Mouse (Mus musculus) left cerebral cortex, postnatal 4 days (tissue): ENCODE results near the gene Hoxb2. TPM values are rescaled to one million over a fixed set of nuclear protein-coding genes. Genes with fewer than 3 reads are reported as not detected.

Experiments used
- DNase-seq: peaks from one replicate; pipeline ENCODE4 v3.0.0-alpha.2; 2022
- intact Hi-C: fragments of 180-260 bp; cut with DNase I; formaldehyde crosslinking; loops from one replicate; pipeline ENCODE4 v1.15.1; 2025
- total RNA-seq, 2 experiments: library from RNA; stranded (reverse); gene quantifications; 2 replicates each; pipeline ENCODE4 v1.2.3; 2021

The Hoxb2 gene
- total RNA-seq, 2 experiments from 2014 or later: not detected

GRCm38 (mm10) chr11:96348141-96348928, 2.0 kb upstream of the Hoxb2 start:
- intact Hi-C loops: no loop called here
- no peak for DNase-seq

GRCm38 (mm10) chr11:96348988-96349387, 1.3 kb upstream of the Hoxb2 start:
- no peak for DNase-seq
- intact Hi-C loops: no loop called here

GRCm38 (mm10) chr11:96349491-96350340, 609 bp upstream of the Hoxb2 start:
- DNase-seq: no peak
- intact Hi-C loops: no loop called here

DNA sequence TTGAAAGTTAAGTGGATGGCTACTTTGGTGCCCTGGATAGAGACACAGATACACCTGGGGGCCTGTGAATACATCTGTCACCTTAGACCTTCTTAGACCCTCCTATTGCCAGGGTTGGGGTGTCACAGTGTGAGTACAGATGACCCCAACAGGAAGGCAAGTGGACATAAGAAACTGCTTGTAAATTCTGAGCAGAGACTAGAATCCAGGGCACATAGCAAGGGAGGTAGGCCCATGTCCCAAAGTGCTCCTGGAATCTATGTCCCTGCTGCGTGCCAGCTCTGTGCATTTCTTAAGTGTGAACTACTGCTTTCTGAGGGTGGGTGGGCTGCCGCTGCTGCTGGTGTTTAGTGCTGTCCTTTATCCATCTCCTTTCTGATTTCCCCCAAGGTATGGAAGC, 466 bp downstream of the Hoxb2 start:
- no peak for DNase-seq
- intact Hi-C loops: no loop called here

- intact Hi-C loops: no loop called here
- no peak for DNase-seq
These were observed 987 bp downstream of the Hoxb2 start for GRCm38 (mm10) chr11:96351312-96351711.

DNA sequence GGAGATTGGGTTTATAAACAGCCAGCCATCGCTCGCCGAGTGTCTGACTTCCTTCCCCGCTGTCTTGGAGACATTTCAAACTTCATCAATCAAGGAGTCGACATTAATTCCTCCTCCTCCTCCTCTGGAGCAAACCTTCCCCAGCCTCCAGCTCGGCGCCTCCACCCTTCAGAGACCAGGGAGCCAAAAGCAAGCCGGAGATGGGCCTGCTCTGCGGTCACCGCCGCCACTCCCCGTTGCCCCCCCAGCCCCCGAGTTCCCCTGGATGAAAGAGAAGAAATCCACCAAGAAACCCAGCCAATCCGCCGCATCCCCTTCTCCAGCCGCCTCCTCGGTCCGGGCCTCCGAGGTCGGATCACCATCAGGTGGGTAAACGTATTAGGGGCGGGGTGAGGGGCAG, 1.5 kb downstream of the Hoxb2 start:
- intact Hi-C loops: no loop called here
- no peak for DNase-seq

GRCm38 (mm10) chr11:96352691-96353521, 2.6 kb downstream of the Hoxb2 start:
- intact Hi-C loops: no loop called here
- DNase-seq: no peak

DNA sequence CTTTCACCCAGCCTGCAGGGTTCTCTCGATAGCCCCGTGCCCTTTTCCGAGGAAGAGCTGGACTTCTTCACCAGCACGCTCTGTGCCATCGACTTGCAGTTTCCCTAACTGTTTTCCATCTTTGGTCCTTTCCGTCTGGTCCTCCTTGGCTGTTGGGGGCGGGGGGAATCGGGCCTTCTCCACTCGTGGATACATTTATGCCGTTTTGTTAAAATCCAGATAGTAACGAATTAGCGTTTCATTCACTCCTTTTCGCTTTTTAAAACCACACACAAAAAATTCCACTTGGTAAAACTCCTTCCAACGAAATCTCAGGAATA, 3.2 kb downstream of the Hoxb2 start:
- intact Hi-C loops: no loop called here
- DNase-seq: no peak

GRCm38 (mm10) chr11:96353939-96354338, 3.6 kb downstream of the Hoxb2 start:
- intact Hi-C loops: no loop called here
- no peak for DNase-seq

GRCm38 (mm10) chr11:96354376-96354775, 4.1 kb downstream of the Hoxb2 start:
- no peak for DNase-seq
- intact Hi-C loops: no loop called here

GRCm38 (mm10) chr11:96354801-96355311, 4.5 kb downstream of the Hoxb2 start:
- intact Hi-C loops: no loop called here
- DNase-seq: no peak

DNA sequence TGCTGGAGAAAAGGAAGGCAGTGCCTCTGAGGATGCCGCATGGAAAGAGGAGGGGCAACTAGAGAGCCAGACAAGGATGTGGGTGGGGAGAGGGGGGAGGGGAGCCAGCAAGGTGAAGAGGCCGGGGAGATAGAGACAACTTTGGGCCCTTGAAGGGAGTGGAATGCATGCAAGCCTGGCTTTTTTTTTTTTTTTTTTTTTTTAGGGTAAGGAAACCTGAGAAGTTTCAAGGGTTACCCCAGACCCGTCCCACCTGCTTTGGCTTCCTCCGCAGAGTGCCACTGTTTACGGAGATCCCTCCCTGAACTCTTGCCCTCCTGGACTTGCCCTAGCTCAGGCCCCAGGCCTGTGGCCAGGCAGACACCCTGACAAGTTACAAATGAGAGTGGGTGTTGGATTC, 13.5 kb downstream of the Hoxb2 start:
- DNase-seq: no peak
- intact Hi-C loops: no loop called here

DNA sequence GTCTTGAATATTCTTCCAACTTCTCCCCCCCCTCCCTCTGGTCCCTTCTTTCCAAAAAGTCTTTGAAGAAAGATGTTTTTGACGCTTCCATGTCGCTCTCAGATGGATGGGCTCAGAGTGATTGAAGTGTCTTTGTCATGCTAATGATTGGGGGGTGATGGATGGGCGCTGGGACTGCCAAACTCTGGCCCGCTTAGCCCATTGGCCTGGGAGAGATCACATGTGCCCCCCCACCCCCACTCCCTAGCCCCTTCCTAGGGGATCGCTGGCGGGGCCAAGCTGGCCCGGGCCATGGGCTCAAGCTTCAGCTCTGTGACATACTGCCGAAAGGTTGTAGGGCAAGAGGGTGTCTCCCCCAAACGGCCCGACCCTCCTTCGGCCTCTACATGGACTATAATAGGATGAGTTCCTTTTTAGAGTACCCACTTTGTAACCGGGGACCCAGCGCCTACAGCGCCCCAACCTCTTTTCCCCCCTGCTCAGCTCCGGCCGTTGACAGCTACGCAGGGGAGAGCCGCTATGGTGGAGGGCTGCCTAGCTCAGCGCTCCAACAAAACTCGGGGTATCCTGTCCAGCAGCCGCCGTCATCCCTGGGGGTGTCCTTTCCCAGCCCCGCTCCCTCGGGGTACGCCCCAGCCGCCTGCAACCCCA, 15.2 kb downstream of the Hoxb2 start, which contains the start of gene Hoxb1:
TSS of gene Hoxb1 (plus strand) at position 312 of the 651 bp plus-strand sequence.
- intact Hi-C loops: no loop called here
- DNase-seq: no peak

- no peak for DNase-seq
- intact Hi-C loops: no loop called here
These were observed 16.0 kb downstream of the Hoxb2 start for GRCm38 (mm10) chr11:96366092-96367041.

DNA sequence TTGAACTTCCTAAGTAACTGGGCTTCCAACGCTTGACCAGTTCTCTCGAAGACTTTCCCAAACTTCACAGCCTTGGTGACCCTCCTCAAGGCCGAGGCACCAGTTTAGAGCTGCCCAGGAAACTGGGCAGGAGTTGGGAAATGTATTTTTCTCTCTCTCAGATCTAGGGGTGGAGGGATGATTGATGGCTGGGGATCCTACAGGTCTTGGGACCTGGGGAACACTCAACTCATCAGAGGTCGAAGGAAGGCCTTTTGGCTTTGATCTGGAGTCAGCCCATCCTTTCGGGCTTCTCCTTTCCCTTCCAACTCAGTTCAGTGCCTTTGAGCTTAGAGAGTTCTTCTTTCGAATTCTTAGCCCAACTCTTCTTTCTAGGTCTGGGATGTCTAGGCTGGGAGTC, 16.8 kb downstream of the Hoxb2 start:
- no peak for DNase-seq
- intact Hi-C loops: no loop called here

GRCm38 (mm10) chr11:96368686-96369085, 18.4 kb downstream of the Hoxb2 start:
- intact Hi-C loops: no loop called here
- no peak for DNase-seq

- DNase-seq: no peak
- intact Hi-C loops: no loop called here
These were observed 18.8 kb downstream of the Hoxb2 start for GRCm38 (mm10) chr11:96369140-96369539.

- no peak for DNase-seq
- intact Hi-C loops: no loop called here
These were observed 21.4 kb downstream of the Hoxb2 start for GRCm38 (mm10) chr11:96371726-96372125.

DNA sequence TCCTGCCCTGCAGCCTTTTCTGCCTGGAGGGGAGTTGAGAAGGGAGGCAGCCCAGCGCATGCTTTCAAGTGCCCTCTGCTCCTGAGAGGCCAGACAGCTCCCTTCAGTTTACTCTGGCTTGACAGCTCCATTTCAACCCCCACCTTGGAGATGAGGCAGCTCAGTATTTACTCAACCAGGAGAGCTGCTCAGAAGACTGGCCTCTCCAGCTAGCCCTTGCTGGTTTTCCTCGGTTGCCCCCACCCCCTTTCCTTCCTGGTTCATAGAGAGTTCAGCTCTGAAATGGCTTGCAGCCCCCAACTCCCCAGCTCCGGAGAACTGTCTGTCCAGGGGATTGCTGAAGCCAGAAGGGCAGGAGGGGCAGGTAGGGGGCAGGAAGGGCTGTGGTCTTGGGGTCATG, 22.2 kb downstream of the Hoxb2 start:
- DNase-seq: no peak
- intact Hi-C loops: no loop called here
